Mouse (Mus musculus): ENCODE measurements around the gene Kif3a. TPM values are rescaled to one million over a fixed set of nuclear protein-coding genes. Genes with fewer than 3 reads are reported as not detected.
A peak's percentile ranks its signal among the peaks of the same experiment; 100 is the strongest.

Gene Kif3a
- polyA plus RNA-seq, 1 experiment from 2014 or later: 37.3 TPM

GRCm38 (mm10) chr11:53617562-53618109, 50.5 kb downstream of the Kif3a start:
- Histone ChIP-seq H3K9ac (no peak overlapping the region), H3K4me3 (no peak overlapping the region), H3K4me2 (no peak overlapping the region), H3K36me3 (no peaks in the 10 kb centered on the region), H3K27me3 (replicated peaks) (no peaks in the 10 kb centered on the region), H3K9me3 (no peaks in the 10 kb centered on the region), H3K27ac (replicated peaks) (no peak overlapping the region), H3K4me1 (0 out of 2 replicates have a peak, but pooled peaks cover 4% of the 10 kb centered on the region)
- no peak for ATAC-seq (ENCODE audit: extremely low read depth, insufficient number of reproducible peaks, low FRiP score, low TSS enrichment)
- 71% methylated on average over 4 of the region's 4 CpGs for whole genome bisulfite sequencing

DNA sequence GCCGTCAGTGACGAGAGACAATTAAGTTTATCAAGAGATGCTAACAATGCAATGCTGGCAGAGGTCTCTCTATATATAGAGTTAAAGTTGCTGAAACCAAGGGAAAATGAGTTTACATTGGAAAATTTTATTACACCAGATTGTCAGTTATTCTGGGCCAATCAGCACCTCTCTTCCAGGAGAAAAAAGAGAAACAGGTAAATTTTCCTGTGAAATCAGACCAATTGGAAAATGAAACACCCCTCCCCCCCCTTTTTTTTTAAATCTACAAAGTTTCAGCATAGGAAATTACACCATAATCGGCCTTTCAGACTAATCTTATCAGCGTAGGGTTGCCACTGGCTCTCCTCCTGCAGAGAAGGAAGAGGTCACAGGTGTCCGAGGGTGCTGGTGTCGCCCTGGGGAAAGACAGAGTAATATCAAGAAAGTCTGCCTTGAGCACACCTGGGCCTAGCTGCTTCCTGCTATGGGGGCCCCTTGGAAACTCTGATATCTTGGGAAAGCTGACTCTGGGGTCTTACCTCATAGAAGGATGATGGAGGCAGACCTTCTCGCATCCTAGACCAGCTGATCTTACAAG, 51.5 kb downstream of the Kif3a start, which contains the start of gene Il4:
Gene Il4, minus strand, starts transcription at position 51 of the 580 bp plus-strand sequence.
- no peaks in the 10 kb centered on the region for H3K27me3 ChIP-seq (replicated peaks)
- H3K4me2 ChIP-seq: no peak within 1 kb of the TSS
- H3K27ac ChIP-seq (replicated peaks): no peak within 1 kb of the TSS
- 0 out of 2 replicates have a peak, but pooled peaks cover 4% of the 10 kb centered on the region for H3K4me1 ChIP-seq
- H3K4me3 ChIP-seq: no peak within 1 kb of the TSS
- 54% methylated on average over 7 of the region's 7 CpGs for WGBS
- H3K9me3 ChIP-seq: no peaks in the 10 kb centered on the region
- no peaks in the 10 kb centered on the region for H3K36me3 ChIP-seq
- no peak within 1 kb of the TSS for H3K9ac ChIP-seq
- ATAC-seq (ENCODE audit: extremely low read depth, insufficient number of reproducible peaks, low FRiP score, low TSS enrichment): no peak

DNA sequence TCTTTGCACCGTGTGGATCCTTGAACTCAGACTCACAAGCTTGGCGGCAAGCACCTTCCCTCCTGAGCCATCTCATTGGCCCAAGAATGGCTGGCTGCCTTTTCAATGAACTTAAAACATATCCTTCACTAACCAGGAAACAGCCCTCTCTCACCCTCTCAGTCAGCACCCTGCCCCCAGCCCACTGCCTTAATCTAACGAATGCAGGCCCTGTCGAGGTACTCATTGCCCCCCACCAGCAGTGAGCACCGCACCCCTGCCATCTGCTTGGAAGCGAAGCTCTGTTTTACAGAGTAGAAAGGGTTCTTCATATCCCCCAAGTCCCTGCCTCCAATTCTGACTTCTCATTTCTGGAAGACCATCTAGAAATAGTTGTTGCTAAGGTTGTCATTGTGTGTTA, 52.2 kb downstream of the Kif3a start:
- 59% methylated on average over 6 of the region's 6 CpGs for WGBS
- H3K9me3 ChIP-seq: no peaks in the 10 kb centered on the region
- no peak overlapping the region for H3K27ac ChIP-seq (replicated peaks)
- no peak for ATAC-seq (ENCODE audit: extremely low read depth, insufficient number of reproducible peaks, low FRiP score, low TSS enrichment)
- no peaks in the 10 kb centered on the region for H3K27me3 ChIP-seq (replicated peaks)
- H3K9ac ChIP-seq: no peak overlapping the region
- 0 out of 2 replicates have a peak, but pooled peaks cover 4% of the 10 kb centered on the region for H3K4me1 ChIP-seq
- H3K4me2 ChIP-seq: no peak overlapping the region
- H3K36me3 ChIP-seq: no peaks in the 10 kb centered on the region
- no peak overlapping the region for H3K4me3 ChIP-seq

GRCm38 (mm10) chr11:53620094-53620493, 52.9 kb downstream of the Kif3a start:
- no peaks in the 10 kb centered on the region for H3K36me3 ChIP-seq
- 77% methylated on average over 4 of the region's 4 CpGs for WGBS
- 0 out of 2 replicates have a peak, but pooled peaks cover under 1% of the 10 kb centered on the region for H3K27me3 ChIP-seq (replicated peaks)
- H3K9ac ChIP-seq: no peak overlapping the region
- no peak for ATAC-seq (ENCODE audit: extremely low read depth, insufficient number of reproducible peaks, low FRiP score, low TSS enrichment)
- no peak overlapping the region for H3K27ac ChIP-seq (replicated peaks)
- no peaks in the 10 kb centered on the region for H3K9me3 ChIP-seq
- H3K4me1 ChIP-seq: 0 out of 2 replicates have a peak, but pooled peaks cover 4% of the 10 kb centered on the region
- no peak overlapping the region for H3K4me3 ChIP-seq
- no peak overlapping the region for H3K4me2 ChIP-seq

DNA sequence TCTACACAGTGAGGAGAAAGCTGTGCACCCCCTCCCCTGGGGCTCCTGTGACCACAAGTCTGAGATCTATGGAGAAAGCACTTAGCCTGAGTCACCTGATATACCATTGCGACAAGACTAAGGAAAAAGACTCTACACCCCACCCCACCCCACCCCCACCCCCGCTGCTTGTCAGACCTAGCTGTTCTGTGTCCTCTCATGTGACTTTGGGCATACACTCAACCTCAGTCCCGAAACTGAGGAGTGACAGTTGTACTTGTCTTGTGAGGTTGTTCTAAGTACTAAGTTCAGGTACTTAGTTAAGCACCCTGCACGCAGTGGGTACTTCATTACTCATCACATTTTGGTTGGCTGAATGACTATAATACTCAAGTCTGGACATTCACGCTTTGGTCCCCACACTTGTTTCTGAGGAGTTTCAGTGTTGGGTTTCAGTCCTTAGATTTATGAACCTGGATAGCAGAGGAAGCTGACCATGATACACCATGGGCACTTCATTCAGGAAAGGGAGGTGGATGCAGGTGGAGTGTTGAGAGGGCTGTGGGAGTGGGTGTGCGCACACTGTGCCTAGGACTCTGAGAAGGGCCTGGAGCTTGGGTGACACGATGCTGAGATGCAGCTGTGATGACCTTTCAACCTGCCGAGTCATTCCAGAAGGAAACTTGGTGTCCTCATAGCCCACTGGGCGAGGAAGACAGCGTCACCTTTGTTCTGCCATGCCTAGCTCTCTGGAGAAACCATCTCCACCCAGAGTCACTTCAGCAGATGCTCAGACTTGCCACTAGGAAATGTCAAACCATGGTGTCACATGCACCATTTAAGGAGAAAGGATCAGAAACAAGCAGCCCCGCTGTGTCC, 54.6 kb downstream of the Kif3a start:
- no peak overlapping the region for H3K9ac ChIP-seq
- peaks cover 8% of the 10 kb centered on the region for H3K4me1 ChIP-seq
- no peak for ATAC-seq (ENCODE audit: extremely low read depth, insufficient number of reproducible peaks, low FRiP score, low TSS enrichment)
- 75% methylated on average over 11 of the region's 11 CpGs for WGBS
- H3K9me3 ChIP-seq: no peaks in the 10 kb centered on the region
- H3K27ac ChIP-seq (replicated peaks): no peak overlapping the region
- H3K4me2 ChIP-seq: no peak overlapping the region
- 0 out of 2 replicates have a peak, but pooled peaks cover 5% of the 10 kb centered on the region for H3K27me3 ChIP-seq (replicated peaks)
- no peak overlapping the region for H3K4me3 ChIP-seq
- no peaks in the 10 kb centered on the region for H3K36me3 ChIP-seq

DNA sequence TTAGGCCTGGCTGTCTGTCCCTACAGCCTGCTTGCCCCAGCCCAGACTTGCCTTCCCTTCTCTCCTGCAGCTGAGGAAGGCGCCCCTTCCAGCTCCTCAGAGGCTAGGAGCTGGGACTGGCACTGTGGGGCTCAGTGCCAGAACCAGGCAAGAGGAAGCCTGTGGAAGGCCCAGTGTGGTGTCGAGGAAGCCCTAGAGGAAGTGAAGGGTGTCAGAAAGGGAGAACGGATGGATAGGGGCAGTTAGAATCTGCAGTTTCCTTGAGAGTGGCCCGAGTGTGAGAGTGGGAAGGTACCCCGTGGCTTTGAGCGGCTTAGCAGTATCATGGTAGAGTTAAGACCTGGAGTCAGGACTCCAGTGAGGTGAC, 55.2 kb downstream of the Kif3a start:
- Histone ChIP-seq H3K27ac (replicated peaks) (no peak overlapping the region), H3K9ac (no peak overlapping the region), H3K36me3 (no peaks in the 10 kb centered on the region), H3K4me3 (no peak overlapping the region), H3K9me3 (no peaks in the 10 kb centered on the region), H3K4me2 (no peak overlapping the region), H3K27me3 (replicated peaks) (0 out of 2 replicates have a peak, but pooled peaks cover 5% of the 10 kb centered on the region), H3K4me1 (peaks cover 14% of the 10 kb centered on the region)
- 69% methylated on average over 6 of the region's 6 CpGs for WGBS
- no peak for ATAC-seq (ENCODE audit: extremely low read depth, insufficient number of reproducible peaks, low FRiP score, low TSS enrichment)

DNA sequence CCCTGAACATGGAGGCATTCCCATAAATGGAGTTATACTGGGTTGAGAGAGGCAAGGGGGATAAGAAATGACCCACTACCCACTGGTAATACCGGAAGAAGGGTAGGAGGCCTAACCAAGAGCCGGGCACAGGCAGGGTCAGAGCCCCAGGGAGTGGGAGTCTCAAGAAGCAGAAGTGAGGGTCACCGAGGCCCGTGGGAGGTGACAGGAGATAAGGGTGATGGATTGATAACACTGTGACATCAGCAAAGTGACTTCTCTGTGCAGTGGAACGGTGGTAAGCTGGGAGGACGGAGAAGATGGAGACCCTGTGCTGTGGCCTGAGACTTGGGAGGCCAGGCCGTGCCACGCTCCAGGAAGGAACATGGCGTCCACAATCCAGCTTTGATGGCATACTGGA, 56.4 kb downstream of the Kif3a start:
- no peak for ATAC-seq (ENCODE audit: extremely low read depth, insufficient number of reproducible peaks, low FRiP score, low TSS enrichment)
- peaks cover 18% of the 10 kb centered on the region for H3K4me1 ChIP-seq
- H3K27ac ChIP-seq (replicated peaks): no peak overlapping the region
- no peak overlapping the region for H3K4me2 ChIP-seq
- H3K4me3 ChIP-seq: no peak overlapping the region
- H3K36me3 ChIP-seq: no peaks in the 10 kb centered on the region
- H3K9me3 ChIP-seq: no peaks in the 10 kb centered on the region
- no peak overlapping the region for H3K9ac ChIP-seq
- WGBS: 76% methylated on average over 9 of the region's 9 CpGs
- 0 out of 2 replicates have a peak, but pooled peaks cover 5% of the 10 kb centered on the region for H3K27me3 ChIP-seq (replicated peaks)

DNA sequence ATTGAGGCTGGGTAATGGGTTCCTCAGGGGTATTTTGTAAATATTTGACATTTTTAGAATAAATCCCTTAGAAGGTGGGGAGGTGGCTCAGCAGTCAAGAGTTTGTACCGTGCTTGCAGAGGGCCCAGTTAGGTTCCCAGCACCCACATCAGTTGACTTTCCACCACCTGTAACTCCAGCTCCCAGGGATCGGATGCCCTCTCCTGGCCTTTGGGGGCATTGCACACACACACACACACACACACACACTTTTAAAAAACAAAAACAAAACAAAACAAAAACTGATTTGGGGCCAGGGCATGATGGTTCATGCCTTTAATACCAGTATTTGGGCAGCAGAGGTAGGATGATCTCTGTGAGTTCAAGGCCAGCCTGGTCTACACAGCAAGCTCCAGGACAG, 56.9 kb downstream of the Kif3a start:
- H3K9me3 ChIP-seq: no peaks in the 10 kb centered on the region
- H3K4me3 ChIP-seq: no peak overlapping the region
- no peak overlapping the region for H3K4me2 ChIP-seq
- H3K27me3 ChIP-seq (replicated peaks): 0 out of 2 replicates have a peak, but pooled peaks cover 5% of the 10 kb centered on the region
- no peaks in the 10 kb centered on the region for H3K36me3 ChIP-seq
- H3K4me1 ChIP-seq: peaks cover 18% of the 10 kb centered on the region
- H3K9ac ChIP-seq: no peak overlapping the region
- no peak for ATAC-seq (ENCODE audit: extremely low read depth, insufficient number of reproducible peaks, low FRiP score, low TSS enrichment)
- 88% methylated on average over 2 of the region's 2 CpGs for WGBS
- no peak overlapping the region for H3K27ac ChIP-seq (replicated peaks)

GRCm38 (mm10) chr11:53626802-53627373, 59.7 kb downstream of the Kif3a start:
- Histone ChIP-seq H3K9ac (0 out of 2 replicates have a peak overlapping the region, but pooled peaks have one; percentile 25), H3K27me3 (replicated peaks) (0 out of 2 replicates have a peak, but pooled peaks cover 5% of the 10 kb centered on the region), H3K27ac (replicated peaks) (no peak overlapping the region), H3K4me3 (no peak overlapping the region), H3K4me2 (no peak overlapping the region), H3K36me3 (no peaks in the 10 kb centered on the region), H3K9me3 (no peaks in the 10 kb centered on the region), H3K4me1 (peaks cover 13% of the 10 kb centered on the region)
- 47% methylated on average over 17 of the region's 17 CpGs for WGBS
- ATAC-seq (ENCODE audit: extremely low read depth, insufficient number of reproducible peaks, low FRiP score, low TSS enrichment): no peak

- Histone ChIP-seq H3K27me3 (replicated peaks) (0 out of 2 replicates have a peak, but pooled peaks cover 5% of the 10 kb centered on the region), H3K4me2 (no peak overlapping the region), H3K27ac (replicated peaks) (no peak overlapping the region), H3K4me1 (peaks cover 13% of the 10 kb centered on the region), H3K9ac (no peak overlapping the region), H3K36me3 (no peaks in the 10 kb centered on the region), H3K9me3 (no peaks in the 10 kb centered on the region), H3K4me3 (no peak overlapping the region)
- ATAC-seq (ENCODE audit: extremely low read depth, insufficient number of reproducible peaks, low FRiP score, low TSS enrichment): no peak
- 15% methylated on average over 1 of the region's 1 CpGs for WGBS
These were observed 60.7 kb downstream of the Kif3a start for GRCm38 (mm10) chr11:53627859-53628258.

DNA sequence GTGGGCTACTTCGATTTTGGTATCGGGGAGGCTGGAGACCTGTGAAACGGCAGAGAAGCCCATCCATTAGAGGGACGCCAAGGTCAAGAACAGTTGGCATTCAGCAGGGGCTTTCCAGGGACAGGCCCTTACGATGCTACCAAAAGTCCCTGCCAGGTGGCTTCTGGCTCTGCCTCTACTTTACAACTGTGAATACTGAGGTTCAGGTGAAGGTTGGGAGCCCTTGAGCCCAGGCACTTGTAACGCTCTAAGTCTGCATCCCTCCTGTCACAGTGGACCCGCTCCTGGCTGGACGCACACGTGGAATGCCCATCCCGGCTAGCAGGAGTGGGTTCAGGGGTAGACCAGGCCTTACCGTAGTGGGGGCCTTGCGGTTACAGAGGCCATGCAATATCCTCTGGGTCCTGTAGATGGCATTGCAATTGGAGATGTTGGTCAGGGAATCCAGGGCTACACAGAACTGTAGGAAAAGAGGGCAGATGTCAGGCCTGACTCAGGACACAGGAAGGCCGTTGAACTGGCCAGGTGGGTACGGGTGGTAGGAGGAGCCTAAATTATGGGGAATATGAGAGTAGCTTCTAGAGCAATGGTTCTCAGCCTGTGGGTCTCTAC, 65.0 kb downstream of the Kif3a start:
- H3K4me3 ChIP-seq: no peak overlapping the region
- WGBS: 72% methylated on average over 14 of the region's 14 CpGs
- H3K9me3 ChIP-seq: no peaks in the 10 kb centered on the region
- H3K4me2 ChIP-seq: no peak overlapping the region
- no peak overlapping the region for H3K9ac ChIP-seq
- peaks cover 31% of the 10 kb centered on the region for H3K27me3 ChIP-seq (replicated peaks)
- H3K27ac ChIP-seq (replicated peaks): no peak overlapping the region
- ATAC-seq (ENCODE audit: extremely low read depth, insufficient number of reproducible peaks, low FRiP score, low TSS enrichment): no peak
- no peaks in the 10 kb centered on the region for H3K36me3 ChIP-seq
- H3K4me1 ChIP-seq: peaks cover 19% of the 10 kb centered on the region

Data from heart, embryonic 13.5 days (tissue).